Mouse (Mus musculus): Measurements from ENCODE around the gene Tbc1d25.
A peak's percentile ranks its signal among the peaks of the same experiment; 100 is the strongest.

Gene Tbc1d25

GRCm38 (mm10) chrX:8175504-8176385 lies at the start of gene Tbc1d25:
Gene Tbc1d25, minus strand, starts transcription at chrX:8176181.
- DNase-seq (ENCODE audit: low read depth, low spot score) = peak; percentile 91

DNA sequence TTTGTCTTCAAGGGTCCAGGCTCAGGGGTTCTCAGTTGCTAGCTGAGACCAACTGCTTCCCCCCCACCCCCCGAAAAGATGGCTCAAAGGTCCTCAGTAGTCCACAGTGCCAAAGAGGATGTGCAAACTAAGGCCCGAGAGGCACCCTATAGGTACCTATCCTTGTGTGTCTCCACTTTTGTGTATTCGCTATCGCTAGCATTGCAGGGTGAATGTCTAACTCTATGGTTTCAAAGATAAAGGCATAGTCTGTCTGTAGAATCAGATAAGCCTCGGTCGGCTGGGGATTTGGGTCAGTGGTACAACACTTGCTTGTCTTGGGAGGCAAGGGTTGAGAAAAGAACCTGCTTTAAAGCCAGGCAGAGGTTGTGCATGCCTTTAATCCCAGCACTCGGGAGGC lies 47.5 kb upstream of the Tbc1d25 start:
- no peak for DNase-seq (ENCODE audit: low read depth, low spot score)

DNA sequence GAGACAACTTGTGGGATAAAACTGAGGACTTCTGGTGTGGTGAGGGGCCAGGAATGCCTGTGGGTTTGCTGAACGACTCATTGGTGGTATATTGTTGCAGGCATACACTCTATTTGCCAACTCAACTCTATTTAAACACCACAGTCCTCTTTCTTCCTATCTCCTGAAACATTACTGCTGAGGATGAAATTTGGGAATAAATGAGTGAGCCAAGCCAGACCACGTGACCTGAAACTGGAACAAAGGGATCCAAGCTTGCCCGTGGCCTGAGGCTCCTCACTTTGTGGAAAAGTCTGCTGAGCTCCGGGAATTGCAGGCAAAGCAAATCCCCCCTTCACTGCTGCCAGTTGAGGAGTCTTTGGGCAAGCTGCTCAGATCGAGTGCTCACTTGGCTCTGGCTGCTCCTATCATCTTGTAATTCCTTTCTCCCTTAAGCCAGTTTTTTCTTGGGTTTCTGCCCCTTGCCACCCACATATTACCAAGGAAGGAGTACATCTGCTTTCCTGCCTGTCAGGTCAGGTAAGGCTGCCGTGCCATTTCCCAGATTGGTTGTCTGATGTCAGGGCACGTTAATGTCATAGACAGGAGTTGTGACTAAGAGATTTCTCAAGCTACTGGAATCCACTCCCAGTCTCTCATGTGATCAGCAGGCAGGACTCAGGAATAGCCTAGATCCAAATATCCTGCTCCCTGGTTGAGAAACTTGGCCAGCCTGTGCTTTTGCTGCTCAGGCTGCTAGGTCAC lies 46.9 kb upstream of the Tbc1d25 start:
- DNase-seq (ENCODE audit: low read depth, low spot score) = peak; percentile 25

DNA sequence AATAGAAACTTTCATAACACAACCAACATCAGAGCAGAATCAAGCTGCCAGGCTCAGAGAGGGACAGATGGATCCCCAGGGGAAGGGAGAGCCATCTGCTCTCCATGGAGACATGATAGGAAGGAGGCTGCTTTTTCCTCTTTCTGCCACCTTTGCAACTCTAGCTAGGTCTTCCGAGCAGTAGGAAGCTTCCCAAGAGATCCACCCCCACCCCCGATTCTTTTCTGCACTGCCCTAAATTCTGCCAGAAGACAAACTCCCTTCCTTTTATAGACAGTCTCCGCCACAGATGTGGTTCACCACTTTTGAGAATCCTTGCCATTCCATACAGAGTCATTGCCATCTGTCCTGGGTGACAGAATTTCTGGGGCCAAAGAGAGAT lies 46.3 kb upstream of the Tbc1d25 start:
- no peak for DNase-seq (ENCODE audit: low read depth, low spot score)

DNA sequence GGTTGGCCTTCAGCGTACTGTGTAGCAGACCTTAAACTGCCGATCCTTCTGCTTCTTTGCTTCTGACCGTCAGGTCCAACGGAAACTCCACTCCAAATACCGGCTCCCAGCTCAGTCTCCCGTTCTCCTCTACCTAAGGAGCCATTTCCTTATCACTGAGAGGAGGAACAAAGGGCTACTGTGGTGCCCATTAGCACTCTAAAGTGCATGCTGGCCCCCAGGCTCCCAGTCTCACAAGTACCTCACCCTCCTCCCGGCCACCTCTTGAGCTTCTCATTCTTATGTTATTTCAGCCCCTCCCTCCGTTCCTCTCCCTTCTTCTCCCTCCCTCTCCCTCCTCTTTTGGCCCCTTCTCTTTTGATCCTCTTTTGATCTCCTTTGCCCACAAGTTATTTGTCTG lies 43.7 kb upstream of the Tbc1d25 start:
- DNase-seq (ENCODE audit: low read depth, low spot score) = peak; percentile 92

- DNase-seq (ENCODE audit: low read depth, low spot score) = no peak
Measured at GRCm38 (mm10) chrX:8218114-8218513, 42.1 kb upstream of the Tbc1d25 start.

DNA sequence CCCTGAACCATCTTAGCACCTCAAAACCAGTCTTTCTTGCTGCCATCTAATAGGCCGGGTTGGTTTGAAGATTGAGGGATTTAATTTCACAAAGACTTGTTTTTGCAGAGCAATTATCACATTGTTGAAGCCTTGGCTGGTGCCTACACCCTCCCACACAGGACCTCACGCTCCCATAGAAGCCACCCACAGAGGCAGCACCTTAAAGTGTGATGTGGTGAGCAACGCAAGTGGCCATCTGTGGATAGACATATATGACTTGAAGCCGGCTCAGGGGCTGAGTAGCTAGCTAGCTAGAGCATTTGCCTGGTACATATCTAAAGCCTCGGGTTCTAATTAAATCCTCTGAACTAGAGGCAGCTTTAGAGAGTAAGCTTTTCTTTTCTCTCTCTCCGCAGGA lies 41.4 kb upstream of the Tbc1d25 start:
- DNase-seq (ENCODE audit: low read depth, low spot score) = no peak

GRCm38 (mm10) chrX:8211490-8212207 lies 35.7 kb upstream of the Tbc1d25 start:
- DNase-seq (ENCODE audit: low read depth, low spot score) = no peak

DNA sequence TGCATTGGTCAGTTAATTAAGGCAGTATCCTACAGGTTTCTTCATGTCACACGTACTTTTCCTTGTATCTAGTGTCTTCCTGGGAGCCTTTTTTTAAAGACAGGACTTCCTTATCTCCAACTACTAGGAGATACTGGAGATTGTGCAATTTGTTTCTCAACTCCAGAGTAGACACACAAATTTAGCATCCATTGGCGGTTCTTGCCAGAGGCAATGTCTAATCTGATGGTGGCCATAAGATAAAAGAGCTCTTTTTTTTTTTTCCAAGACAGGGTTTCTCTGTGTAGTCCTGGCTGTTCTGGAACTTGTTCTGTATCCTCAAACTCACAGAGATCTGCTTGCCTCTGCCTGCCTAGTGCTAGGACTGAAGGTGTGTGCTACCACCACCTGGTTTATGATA lies 33.7 kb upstream of the Tbc1d25 start:
- DNase-seq (ENCODE audit: low read depth, low spot score) = no peak

DNA sequence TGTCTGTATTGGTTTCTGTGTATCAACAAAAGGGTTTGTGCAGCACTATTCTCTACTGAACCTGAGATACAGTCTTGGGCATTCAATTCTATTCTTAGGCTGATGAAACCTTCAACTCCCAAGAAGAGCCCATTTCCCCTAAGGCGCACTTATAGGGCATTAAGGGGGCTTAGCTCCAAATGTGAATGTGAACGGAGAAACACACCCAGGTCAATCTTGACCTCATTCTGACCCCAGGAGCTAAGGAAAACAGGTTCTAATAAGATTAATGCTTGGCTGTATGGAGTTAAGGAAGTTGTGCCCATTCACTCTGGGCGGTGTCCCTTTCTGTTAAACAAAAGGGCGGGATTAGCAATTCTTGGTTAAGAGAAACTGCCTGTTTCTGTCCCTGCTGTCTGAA lies 31.2 kb upstream of the Tbc1d25 start:
- peak; percentile 96 for DNase-seq (ENCODE audit: low read depth, low spot score)

DNA sequence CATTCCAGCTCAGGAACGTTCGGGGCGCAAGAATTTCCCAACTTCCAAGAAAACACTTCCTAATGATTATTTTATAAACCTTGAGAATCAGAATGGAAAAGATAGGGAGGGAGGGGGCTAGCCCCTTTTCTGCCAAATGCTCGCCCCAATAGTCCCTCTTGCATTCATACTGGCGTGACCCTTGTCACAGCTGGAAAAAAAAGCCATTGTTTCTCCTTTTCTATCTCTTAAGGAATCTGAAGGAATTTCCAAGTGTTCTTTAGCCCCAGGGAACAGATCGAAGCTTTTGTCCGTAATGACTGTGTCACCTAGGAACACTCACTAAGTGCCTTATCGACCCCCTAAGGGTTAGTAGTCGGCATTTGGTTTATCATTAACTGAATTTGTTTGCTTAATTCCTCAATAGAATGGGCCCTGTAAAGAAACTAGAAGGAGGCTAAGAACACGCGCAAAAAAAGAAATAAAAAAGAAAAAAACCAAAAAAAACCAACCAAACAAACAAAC lies 30.8 kb upstream of the Tbc1d25 start:
- DNase-seq (ENCODE audit: low read depth, low spot score) = peak; percentile 77

- DNase-seq (ENCODE audit: low read depth, low spot score) = peak; percentile 80
Measured at GRCm38 (mm10) chrX:8206015-8206693, 30.2 kb upstream of the Tbc1d25 start, which contains the start of gene Porcn. Gene Porcn, minus strand, starts transcription at chrX:8206525.

DNA sequence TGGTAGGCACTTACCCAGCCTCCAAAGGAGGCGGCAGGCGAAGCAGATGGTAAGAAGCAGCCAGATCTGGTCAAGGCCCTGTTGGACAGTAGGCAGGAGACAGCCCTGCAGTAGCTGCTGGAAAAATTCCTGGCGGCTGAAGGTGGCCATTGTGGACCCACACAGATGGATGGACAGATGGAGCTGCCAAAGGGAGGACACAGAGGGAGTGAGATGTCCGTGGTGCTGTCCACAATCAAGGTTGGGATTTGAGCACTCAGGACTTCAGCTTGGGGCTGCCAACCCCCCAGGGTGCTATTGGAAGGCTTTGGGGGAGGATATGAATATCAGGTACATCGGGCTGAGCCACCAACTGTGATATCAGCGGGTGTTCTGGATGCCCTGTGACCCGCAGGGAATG lies 29.6 kb upstream of the Tbc1d25 start:
- DNase-seq (ENCODE audit: low read depth, low spot score) = no peak

GRCm38 (mm10) chrX:8205088-8205487 lies 29.1 kb upstream of the Tbc1d25 start:
- DNase-seq (ENCODE audit: low read depth, low spot score) = peak; percentile 51

DNA sequence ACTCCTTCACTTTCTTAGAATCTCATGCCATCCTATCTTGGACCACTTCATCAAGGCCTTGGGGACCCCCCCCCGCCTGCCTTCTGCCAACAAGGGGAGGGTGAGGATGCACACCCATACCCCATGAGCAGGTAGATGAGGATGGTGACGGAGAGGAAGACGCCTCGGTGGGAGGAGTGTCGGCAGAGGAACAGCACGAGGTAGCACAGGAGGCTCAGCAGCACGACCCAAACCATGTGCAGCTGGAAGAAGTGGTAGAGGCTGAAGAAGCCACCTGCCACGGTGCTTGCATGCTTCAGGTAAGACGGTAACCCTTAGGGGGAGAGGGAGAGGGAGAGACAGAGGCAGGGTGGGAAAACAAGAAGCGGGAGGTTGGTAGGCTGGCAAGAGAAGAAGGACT lies 28.1 kb upstream of the Tbc1d25 start:
- no peak for DNase-seq (ENCODE audit: low read depth, low spot score)

- DNase-seq (ENCODE audit: low read depth, low spot score) = no peak
Measured at GRCm38 (mm10) chrX:8203105-8203504, 27.1 kb upstream of the Tbc1d25 start.

GRCm38 (mm10) chrX:8193419-8193723 lies 17.4 kb upstream of the Tbc1d25 start, which contains the start of gene Ebp:
Gene Ebp, minus strand, starts transcription at chrX:8193512.
- DNase-seq (ENCODE audit: low read depth, low spot score) = no peak

DNA sequence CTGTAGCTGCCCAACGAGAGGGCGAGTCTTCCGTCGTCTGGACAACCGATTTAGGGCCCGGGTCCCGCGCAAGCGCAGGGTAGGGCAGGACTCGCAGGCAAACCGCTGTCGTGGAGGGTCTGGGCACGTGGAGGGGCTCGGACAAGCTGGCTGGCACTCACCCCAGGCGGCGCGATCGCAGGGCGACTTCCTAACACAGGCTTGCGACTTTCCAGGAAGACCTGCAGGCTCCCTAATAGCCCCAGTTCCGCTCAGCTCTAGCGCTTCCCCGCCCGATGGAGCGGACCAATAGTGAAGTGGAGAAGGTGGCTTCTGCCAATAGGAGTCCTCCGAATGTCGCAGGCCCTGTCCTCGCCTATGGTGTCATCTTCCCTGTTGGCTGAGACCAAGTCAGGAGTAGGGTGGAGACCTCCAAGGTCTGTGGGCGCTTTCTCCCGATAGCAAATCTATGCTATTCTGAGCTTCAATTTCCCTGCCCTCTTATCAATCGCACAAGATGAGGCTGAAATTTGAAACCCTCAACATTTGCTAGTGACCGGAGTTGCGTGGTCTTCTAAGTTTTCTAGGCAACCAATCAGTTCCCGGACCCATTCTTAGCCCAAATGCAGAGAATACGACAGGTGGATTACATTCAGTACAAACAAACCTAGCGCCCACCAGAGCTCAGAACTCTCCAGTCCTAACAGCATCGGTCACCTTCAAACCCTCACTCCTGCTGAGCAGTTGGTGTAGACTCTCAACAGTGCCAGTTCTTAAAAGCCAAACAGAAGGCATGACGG lies 16.8 kb upstream of the Tbc1d25 start:
- peak; percentile 87 for DNase-seq (ENCODE audit: low read depth, low spot score)

GRCm38 (mm10) chrX:8192126-8192639 lies 16.2 kb upstream of the Tbc1d25 start:
- DNase-seq (ENCODE audit: low read depth, low spot score) = no peak

GRCm38 (mm10) chrX:8182871-8183540 lies 7.0 kb upstream of the Tbc1d25 start:
- DNase-seq (ENCODE audit: low read depth, low spot score) = peak; percentile 89
